Mouse (Mus musculus): ENCODE measurements around the gene Gramd1b. TPM values are rescaled to one million over a fixed set of nuclear protein-coding genes. Genes with fewer than 3 reads are reported as not detected.

The Gramd1b gene
- polyA plus RNA-seq, 1 experiment from 2014 or later, result 5.7 TPM

DNA sequence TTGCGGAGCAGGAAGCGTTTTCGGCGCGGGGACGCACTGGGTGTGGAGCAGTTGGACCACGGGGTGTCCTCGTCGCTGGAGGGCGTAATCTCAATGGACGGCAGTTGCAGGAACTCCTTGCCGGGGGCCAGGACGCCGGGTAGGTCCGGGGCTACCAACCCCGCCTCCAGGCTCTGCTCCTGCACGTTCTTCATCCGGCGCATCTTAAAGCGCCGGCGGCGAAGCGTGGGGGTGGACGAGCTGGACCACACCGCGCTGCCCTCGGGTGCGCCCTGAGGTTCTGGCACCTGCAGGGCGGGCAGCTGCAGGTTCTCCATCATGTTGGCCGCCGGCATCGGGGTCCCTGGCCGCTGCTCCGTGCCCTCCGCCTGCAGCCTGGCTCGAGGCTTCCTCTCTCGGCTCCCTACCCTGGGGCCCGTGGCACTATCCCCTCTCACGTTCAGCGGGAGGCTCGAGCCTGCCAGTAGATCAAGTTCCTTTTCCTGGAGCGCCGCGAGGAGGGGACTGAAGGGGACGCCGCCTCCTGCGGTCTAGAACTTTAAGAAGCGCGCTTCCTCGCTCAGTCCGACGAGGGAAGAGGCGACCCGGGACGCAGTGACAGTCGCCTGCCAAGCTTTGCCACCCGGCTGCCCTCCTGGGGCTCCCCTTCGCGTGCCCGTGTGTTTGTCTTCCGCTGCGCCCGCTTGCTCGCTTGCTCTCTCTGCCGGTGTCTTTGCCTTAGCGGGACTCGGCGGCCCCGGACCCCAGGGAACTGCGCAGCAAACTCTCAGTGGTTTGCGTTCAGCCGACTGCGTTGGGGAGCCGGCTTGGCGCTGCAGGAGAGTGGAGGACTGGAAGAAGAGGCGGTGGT is 75.6 kb downstream of the Gramd1b start:
- Histone ChIP-seq H3K27me3 (no peaks in the 10 kb centered on the region), H3K27ac (peak overlapping the region; percentile 88), H3K9me3 (replicated peaks) (no peaks in the 10 kb centered on the region), H3K4me3 (peak overlapping the region; percentile 59), H3K4me1 (replicated peaks) (peaks cover 35% of the 10 kb centered on the region), H3K4me2 (peak overlapping the region; percentile 77), H3K9ac (peak overlapping the region; percentile 72), H3K36me3 (no peaks in the 10 kb centered on the region)
- ATAC-seq (replicated peaks; ENCODE audit: insufficient number of reproducible peaks, insufficient read depth, low FRiP score, low read depth), result peak; percentile 47
- WGBS, result under 1% methylated on average over 77 of the region's 77 CpGs

- ATAC-seq (replicated peaks; ENCODE audit: insufficient number of reproducible peaks, insufficient read depth, low FRiP score, low read depth), result 0 out of 2 replicates have a peak, but pooled peaks have one; percentile 3
- WGBS, result 3% methylated on average over 8 of the region's 8 CpGs
- peak overlapping the region; percentile 77 for H3K4me2 ChIP-seq
Observed at GRCm38 (mm10) chr9:40455020-40455335, 76.2 kb downstream of the Gramd1b start.

DNA sequence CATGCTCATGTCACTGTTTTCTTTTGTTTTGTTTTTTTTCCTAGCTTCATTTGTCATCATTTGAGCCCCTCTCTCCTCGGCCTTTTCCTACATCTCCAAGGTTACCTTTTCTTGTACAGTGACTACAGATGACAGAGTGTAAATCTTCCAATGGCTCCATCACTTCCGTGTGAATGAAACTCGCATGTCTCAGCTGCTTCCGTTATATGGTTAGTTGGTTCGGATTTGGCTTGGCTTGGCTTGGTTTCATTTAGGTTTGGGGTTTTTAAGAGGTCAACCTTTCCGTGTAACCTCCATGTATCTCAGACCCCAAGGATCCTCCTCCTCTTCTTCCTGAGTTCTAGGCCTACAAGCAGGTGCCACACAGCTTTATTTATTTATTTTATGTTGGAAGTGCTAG is 77.3 kb downstream of the Gramd1b start:
- H3K9ac ChIP-seq, result no peak overlapping the region
- H3K27ac ChIP-seq, result no peak overlapping the region
- no peaks in the 10 kb centered on the region for H3K36me3 ChIP-seq
- WGBS, result 80% methylated on average over 6 of the region's 6 CpGs
- H3K4me1 ChIP-seq (replicated peaks), result peaks cover 18% of the 10 kb centered on the region
- H3K4me2 ChIP-seq, result peak overlapping the region; percentile 77
- ATAC-seq (replicated peaks; ENCODE audit: insufficient number of reproducible peaks, insufficient read depth, low FRiP score, low read depth), result no peak
- H3K27me3 ChIP-seq, result no peaks in the 10 kb centered on the region
- H3K4me3 ChIP-seq, result peak overlapping the region; percentile 59
- no peaks in the 10 kb centered on the region for H3K9me3 ChIP-seq (replicated peaks)

More at GRCm38 (mm10) chr9:40455020-40455335, 76.2 kb downstream of the Gramd1b start:
- H3K4me1 ChIP-seq (replicated peaks), result peaks cover 29% of the 10 kb centered on the region
- peak overlapping the region; percentile 59 for H3K4me3 ChIP-seq
- no peaks in the 10 kb centered on the region for H3K36me3 ChIP-seq
- H3K9me3 ChIP-seq (replicated peaks), result no peaks in the 10 kb centered on the region
- H3K9ac ChIP-seq, result peak overlapping the region; percentile 72
- peak overlapping the region; percentile 88 for H3K27ac ChIP-seq
- H3K27me3 ChIP-seq, result no peaks in the 10 kb centered on the region

GRCm38 (mm10) chr9:40452208-40452607 is 79.0 kb downstream of the Gramd1b start:
- Histone ChIP-seq H3K4me3 (no peak overlapping the region), H3K9me3 (replicated peaks) (no peaks in the 10 kb centered on the region), H3K27ac (no peak overlapping the region), H3K36me3 (no peaks in the 10 kb centered on the region), H3K4me1 (replicated peaks) (peaks cover 19% of the 10 kb centered on the region), H3K9ac (no peak overlapping the region), H3K27me3 (no peaks in the 10 kb centered on the region), H3K4me2 (no peak overlapping the region)
- no peak for ATAC-seq (replicated peaks; ENCODE audit: insufficient number of reproducible peaks, insufficient read depth, low FRiP score, low read depth)
- WGBS, result 55% methylated on average over 5 of the region's 5 CpGs

- Histone ChIP-seq H3K4me2 (no peak overlapping the region), H3K4me1 (replicated peaks) (peaks cover 13% of the 10 kb centered on the region), H3K27ac (no peak overlapping the region), H3K4me3 (no peak overlapping the region), H3K9me3 (replicated peaks) (no peaks in the 10 kb centered on the region), H3K9ac (no peak overlapping the region), H3K36me3 (no peaks in the 10 kb centered on the region), H3K27me3 (no peaks in the 10 kb centered on the region)
- no peak for ATAC-seq (replicated peaks; ENCODE audit: insufficient number of reproducible peaks, insufficient read depth, low FRiP score, low read depth)
- WGBS, result 61% methylated on average over 5 of the region's 5 CpGs
Observed at GRCm38 (mm10) chr9:40450776-40451175, 80.4 kb downstream of the Gramd1b start.

DNA sequence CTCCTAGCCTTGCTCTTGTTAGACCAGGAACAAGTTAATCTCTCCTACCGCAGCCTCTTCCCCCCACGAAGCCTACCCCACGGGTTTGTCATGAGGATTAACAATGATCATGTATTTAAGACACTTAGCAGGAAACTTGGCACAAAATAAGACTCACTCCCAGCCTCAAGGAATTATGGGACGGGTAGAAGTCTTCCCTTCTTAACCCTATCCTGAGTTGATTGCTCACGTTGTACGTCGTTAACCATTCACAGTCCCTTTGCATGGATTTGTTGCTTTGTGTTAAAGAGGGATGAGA is 80.8 kb downstream of the Gramd1b start:
- 62% methylated on average over 7 of the region's 7 CpGs for WGBS

DNA sequence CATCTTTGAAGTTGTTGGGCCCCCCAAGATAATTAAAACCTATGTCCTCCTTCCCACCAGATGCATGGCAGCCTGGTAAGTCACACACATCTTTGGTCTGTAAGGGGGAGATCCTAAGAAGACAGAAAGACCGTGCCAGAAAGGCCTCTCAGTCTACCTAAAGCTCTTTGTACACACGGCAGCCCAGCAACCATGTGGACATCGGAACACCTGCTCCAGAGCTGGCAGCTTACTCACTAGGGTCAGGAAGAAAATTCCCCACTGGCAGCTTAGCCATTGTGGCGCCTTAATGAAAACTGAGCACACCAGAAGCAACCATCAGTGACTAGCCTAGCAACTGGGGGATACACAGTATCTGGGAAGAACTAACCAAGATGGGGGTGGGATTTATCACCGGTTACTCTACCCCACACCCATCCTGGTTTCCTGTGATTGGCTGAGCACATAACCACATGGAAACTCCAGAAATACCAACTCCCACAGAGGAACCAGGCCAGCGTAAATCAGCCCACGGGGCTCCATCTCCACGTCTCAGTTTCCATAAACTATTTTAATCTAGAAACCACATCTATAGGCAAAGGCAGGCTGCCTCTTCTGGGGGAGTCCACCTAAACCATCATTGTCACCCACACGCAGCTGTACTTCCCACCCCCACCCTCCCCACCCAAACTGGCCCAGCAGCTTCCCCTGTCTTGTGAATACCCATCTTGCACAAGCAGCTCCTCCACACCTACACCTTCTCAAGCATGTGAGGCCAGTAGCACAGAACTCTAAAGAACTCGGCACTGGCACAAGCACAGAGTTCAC is 81.4 kb downstream of the Gramd1b start:
- WGBS, result 66% methylated on average over 10 of the region's 10 CpGs
- ATAC-seq (replicated peaks; ENCODE audit: insufficient number of reproducible peaks, insufficient read depth, low FRiP score, low read depth), result no peak
- H3K4me3 ChIP-seq, result no peak overlapping the region

More for the DNA sequence above, 80.8 kb downstream of the Gramd1b start:
- H3K4me1 ChIP-seq (replicated peaks), result peaks cover 13% of the 10 kb centered on the region
- no peaks in the 10 kb centered on the region for H3K9me3 ChIP-seq (replicated peaks)
- H3K4me3 ChIP-seq, result no peak overlapping the region
- H3K36me3 ChIP-seq, result no peaks in the 10 kb centered on the region
- no peaks in the 10 kb centered on the region for H3K27me3 ChIP-seq
- ATAC-seq (replicated peaks; ENCODE audit: insufficient number of reproducible peaks, insufficient read depth, low FRiP score, low read depth), result no peak
- no peak overlapping the region for H3K27ac ChIP-seq
- H3K9ac ChIP-seq, result no peak overlapping the region
- no peak overlapping the region for H3K4me2 ChIP-seq

GRCm38 (mm10) chr9:40448646-40449243 is 82.4 kb downstream of the Gramd1b start:
- H3K4me1 ChIP-seq (replicated peaks), result 0 out of 2 replicates have a peak, but pooled peaks cover 4% of the 10 kb centered on the region
- ATAC-seq (replicated peaks; ENCODE audit: insufficient number of reproducible peaks, insufficient read depth, low FRiP score, low read depth), result no peak
- 82% methylated on average over 2 of the region's 2 CpGs for WGBS

More for the DNA sequence above, 81.4 kb downstream of the Gramd1b start:
- no peaks in the 10 kb centered on the region for H3K27me3 ChIP-seq
- no peaks in the 10 kb centered on the region for H3K36me3 ChIP-seq
- H3K4me2 ChIP-seq, result no peak overlapping the region
- H3K27ac ChIP-seq, result no peak overlapping the region
- no peaks in the 10 kb centered on the region for H3K9me3 ChIP-seq (replicated peaks)
- H3K9ac ChIP-seq, result no peak overlapping the region
- H3K4me1 ChIP-seq (replicated peaks), result peaks cover 11% of the 10 kb centered on the region

GRCm38 (mm10) chr9:40447265-40447664 is 83.9 kb downstream of the Gramd1b start:
- no peaks in the 10 kb centered on the region for H3K36me3 ChIP-seq
- H3K9ac ChIP-seq, result no peak overlapping the region
- no peaks in the 10 kb centered on the region for H3K9me3 ChIP-seq (replicated peaks)
- H3K4me3 ChIP-seq, result no peak overlapping the region
- ATAC-seq (replicated peaks; ENCODE audit: insufficient number of reproducible peaks, insufficient read depth, low FRiP score, low read depth), result no peak
- no peak overlapping the region for H3K4me2 ChIP-seq
- H3K27me3 ChIP-seq, result no peaks in the 10 kb centered on the region
- H3K4me1 ChIP-seq (replicated peaks), result 0 out of 2 replicates have a peak, but pooled peaks cover 7% of the 10 kb centered on the region
- H3K27ac ChIP-seq, result no peak overlapping the region
- WGBS, result 77% methylated on average over 4 of the region's 4 CpGs

More at GRCm38 (mm10) chr9:40448646-40449243, 82.4 kb downstream of the Gramd1b start:
- no peak overlapping the region for H3K27ac ChIP-seq
- no peak overlapping the region for H3K4me3 ChIP-seq
- no peak overlapping the region for H3K4me2 ChIP-seq
- no peaks in the 10 kb centered on the region for H3K27me3 ChIP-seq
- no peak overlapping the region for H3K9ac ChIP-seq
- no peaks in the 10 kb centered on the region for H3K36me3 ChIP-seq
- H3K9me3 ChIP-seq (replicated peaks), result no peaks in the 10 kb centered on the region

DNA sequence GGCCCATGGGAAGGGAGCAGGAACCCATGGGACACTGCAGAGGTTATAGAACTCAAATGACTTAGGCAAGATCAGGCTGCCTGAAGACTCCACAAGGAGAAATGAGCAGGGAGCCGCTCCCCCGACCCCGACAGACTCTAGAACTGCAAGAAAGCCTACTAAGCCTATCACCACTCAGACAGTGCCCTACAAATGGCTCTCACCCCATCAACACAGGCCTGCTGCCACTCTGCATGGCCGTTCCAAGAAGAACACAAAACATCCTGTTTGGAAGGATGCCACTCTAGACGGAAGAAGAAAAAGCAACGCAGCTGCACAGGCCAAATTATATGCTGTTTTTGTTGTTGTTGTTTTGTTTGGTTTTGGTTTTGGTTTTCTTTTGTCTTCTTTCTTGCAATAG is 86.2 kb downstream of the Gramd1b start:
- no peak overlapping the region for H3K4me2 ChIP-seq
- no peak for ATAC-seq (replicated peaks; ENCODE audit: insufficient number of reproducible peaks, insufficient read depth, low FRiP score, low read depth)
- H3K4me1 ChIP-seq (replicated peaks), result 0 out of 2 replicates have a peak, but pooled peaks cover 12% of the 10 kb centered on the region
- H3K27me3 ChIP-seq, result no peaks in the 10 kb centered on the region
- H3K9me3 ChIP-seq (replicated peaks), result no peaks in the 10 kb centered on the region
- WGBS, result 78% methylated on average over 6 of the region's 6 CpGs
- no peak overlapping the region for H3K9ac ChIP-seq
- no peak overlapping the region for H3K27ac ChIP-seq
- no peak overlapping the region for H3K4me3 ChIP-seq
- H3K36me3 ChIP-seq, result no peaks in the 10 kb centered on the region

- no peak overlapping the region for H3K4me3 ChIP-seq
- WGBS, result 60% methylated on average over 5 of the region's 5 CpGs
- no peaks in the 10 kb centered on the region for H3K36me3 ChIP-seq
- H3K9me3 ChIP-seq (replicated peaks), result no peaks in the 10 kb centered on the region
- no peak overlapping the region for H3K4me2 ChIP-seq
- H3K27me3 ChIP-seq, result no peaks in the 10 kb centered on the region
- no peak for ATAC-seq (replicated peaks; ENCODE audit: insufficient number of reproducible peaks, insufficient read depth, low FRiP score, low read depth)
- H3K9ac ChIP-seq, result no peak overlapping the region
- H3K4me1 ChIP-seq (replicated peaks), result peaks cover 19% of the 10 kb centered on the region; the same call in 1 of the 2 replicates
- no peak overlapping the region for H3K27ac ChIP-seq
Observed at GRCm38 (mm10) chr9:40442784-40443183, 88.4 kb downstream of the Gramd1b start.

Measured in heart, embryonic 15.5 days (tissue).